Mouse (Mus musculus) layer of hippocampus, adult 18-20 months (tissue): ENCODE results near the gene Prkab1. TPM values are rescaled to one million over a fixed set of nuclear protein-coding genes. Genes with fewer than 3 reads are reported as not detected.

Experiments
- DNase-seq, 2 experiments: peaks; one replicate each; pipeline ENCODE4 v3.0.0; 2022; ENCODE audit warnings: low spot score in 2 of 2
- total RNA-seq, 2 experiments: library from RNA; stranded (reverse); gene quantifications; 2 replicates each; pipeline ENCODE4 v1.2.3; 2021

Gene Prkab1
- total RNA-seq, 2 experiments from 2014 or later, result 18.1 to 20.3 TPM

GRCm38 (mm10) chr5:116018784-116019183 lies 5.5 kb downstream of the Prkab1 start:
- no peak for DNase-seq

DNA sequence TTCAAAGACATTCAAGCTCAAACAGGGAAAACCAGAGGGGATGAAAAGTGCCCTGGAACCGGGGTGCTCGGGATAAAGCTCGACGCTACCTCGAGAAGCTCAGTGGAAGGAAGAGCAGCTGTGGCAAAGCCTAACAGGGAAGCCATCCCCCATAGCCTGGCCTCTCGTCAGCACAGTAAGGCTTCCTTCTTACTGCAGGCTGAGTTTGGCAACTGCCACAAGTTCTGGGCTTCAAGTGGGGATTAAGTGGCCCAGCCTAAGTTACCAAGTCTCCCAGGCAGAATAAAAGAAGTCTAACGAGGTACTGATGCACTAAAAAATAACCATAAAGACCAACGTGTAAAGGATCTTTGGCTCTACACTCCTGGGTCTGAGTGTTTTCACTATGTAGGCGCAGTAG lies 6.1 kb downstream of the Prkab1 start:
- DNase-seq, result no peak

DNA sequence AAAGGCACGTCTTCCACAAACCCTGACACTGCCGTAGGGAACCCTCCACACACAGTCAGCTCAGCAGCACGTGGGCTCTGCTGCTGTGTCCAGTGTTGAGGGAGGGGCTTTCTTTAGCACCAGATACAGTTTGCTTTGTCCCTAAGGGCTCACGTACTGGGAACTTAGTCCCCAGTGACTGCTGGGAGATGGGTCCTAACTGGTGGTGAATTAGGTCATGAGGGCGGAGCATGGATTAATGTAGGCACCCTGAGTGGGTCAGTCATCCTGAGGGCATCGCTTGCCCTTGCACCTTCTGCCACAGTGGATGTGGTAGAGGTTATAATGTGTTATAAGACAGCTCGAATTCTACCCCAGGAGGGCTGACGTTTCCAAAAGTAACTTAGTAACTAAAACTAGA lies 6.9 kb downstream of the Prkab1 start:
- no peak for DNase-seq

DNA sequence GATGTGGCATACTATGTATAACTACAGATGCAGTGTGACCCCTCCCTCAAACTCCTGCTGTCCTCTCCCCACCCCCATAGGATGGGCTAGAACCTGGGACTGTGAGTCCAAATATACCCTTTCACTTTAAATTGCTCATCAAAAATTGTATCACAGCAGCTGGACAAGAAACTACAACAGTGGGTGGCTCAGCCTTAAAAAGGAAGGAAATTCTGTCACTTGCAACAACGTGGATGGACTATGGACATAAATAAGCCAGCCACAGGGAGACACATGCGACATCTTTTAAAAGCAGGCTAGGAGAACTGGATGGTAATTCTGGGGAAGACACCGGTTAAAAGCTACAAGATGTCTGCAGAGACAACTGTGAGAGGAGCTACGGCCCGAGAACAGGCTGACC lies 7.8 kb downstream of the Prkab1 start:
- no peak for DNase-seq

DNA sequence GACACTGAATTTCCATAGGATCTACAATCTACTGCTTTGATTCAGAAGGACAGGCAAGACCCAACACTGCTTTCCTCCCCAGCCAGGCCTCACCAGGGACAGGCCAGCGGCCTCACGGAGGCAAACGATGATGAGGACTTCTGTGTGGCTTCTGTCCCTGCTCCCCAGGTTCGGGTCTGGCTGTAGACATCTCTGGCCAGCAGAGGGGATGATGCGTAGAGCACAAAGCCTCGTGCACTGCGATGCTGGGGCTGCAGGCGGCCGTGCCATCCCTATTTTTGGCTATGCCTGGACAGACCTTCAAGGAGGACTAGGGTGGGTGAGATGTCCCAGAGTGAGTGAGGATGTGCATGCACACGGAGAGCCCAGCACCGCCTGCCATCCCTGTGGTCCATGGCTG lies 10.1 kb downstream of the Prkab1 start:
- DNase-seq, result no peak

DNA sequence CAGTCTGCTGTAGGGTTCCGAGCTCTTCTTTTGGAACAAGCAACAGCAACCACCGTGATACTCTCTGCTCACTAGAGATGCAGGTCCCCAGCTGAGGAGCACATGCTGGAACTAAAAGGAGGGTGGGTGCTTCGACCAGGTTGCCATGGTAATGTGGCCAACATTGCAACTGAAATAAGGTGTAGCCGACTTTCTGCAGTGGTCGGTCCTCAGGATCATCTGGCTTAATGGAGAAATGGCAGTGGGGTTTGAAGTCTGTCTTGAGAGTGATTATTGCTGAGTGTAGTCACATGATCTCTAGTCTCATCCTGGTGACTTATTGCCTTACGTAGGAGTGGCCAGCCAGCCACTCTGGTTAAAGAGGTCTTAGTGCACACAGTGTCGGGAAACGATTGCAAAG lies 10.5 kb downstream of the Prkab1 start:
- no peak for DNase-seq

DNA sequence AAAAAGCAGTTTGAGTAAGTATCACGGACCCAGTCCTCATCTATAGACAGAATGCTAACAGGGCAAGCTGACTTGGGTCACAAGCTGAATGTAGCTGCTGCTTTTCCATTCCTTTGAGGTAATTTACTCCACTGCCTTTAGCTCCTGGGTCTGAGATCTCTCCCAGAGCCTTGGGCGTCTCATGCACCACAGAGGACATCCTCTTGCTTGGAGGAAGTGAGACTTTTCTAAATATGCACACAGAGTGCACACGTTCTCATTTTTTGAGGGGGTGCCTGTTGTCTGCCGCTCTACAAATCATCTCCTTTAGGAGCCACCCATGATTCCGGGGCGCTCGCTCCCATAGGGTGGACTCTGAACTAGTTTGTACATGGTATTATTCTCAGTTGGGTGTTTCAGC lies 11.8 kb downstream of the Prkab1 start:
- no peak for DNase-seq

DNA sequence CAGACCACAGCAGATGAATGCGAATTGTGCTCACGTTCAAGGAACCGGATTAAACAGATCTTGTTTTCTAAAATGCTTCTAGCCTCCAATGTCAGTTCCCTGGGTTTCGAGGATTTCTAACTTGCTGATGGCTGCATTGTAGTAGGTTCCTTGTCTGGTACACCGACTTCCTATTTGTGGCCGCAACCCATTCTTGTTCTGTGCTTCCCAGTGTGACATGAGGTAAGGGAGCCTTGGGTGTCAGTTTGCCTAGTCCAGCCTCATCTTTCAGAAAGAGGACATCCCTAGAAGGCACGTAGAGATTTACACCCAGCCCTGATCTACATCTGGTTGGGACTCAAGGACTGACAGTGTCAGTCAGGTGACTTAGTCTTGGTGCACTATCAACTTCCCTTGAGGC lies 12.6 kb downstream of the Prkab1 start:
- no peak for DNase-seq

- DNase-seq, result no peak
Observed at GRCm38 (mm10) chr5:116009884-116010627, 14.3 kb downstream of the Prkab1 start.

GRCm38 (mm10) chr5:116009091-116009851 lies 15.0 kb downstream of the Prkab1 start:
- DNase-seq, result no peak

GRCm38 (mm10) chr5:116007723-116008122 lies 16.6 kb downstream of the Prkab1 start:
- DNase-seq, result no peak

DNA sequence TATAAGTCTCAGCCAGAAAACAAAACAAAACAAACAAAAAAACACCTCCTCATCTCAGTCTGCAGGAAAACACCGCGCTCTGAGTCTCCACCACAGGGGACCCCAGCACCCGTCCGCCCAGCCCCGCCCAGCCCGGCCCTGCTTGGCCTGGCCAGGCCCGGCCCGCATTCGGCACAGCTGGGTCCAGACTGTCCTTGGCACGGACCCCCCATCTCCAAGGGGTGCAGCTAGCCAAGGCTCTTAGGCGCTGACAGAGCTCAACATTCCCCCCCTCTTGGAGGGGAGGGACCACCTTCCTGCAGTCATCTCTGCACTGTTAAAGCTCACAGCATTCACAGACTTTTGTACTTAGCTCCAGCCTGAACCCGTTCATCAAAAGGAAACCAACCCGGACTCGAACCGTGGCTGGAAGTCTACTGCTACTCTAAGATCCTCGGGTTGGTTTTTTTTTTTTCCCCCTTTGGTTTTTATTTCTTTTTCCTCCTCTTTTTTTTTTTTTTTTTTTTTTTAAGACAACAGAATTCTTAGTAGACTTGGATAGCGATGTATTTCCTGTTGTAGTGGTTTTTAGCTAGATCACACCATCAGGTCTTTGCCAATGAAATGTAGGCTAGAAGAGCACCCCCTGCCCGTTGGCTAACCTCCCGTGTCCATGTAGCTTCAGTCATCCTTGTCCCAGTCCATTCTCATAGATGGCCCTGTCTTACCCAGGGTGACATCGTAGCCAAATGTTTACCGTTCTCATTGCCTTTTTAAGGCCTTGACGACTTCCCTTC lies 17.8 kb downstream of the Prkab1 start:
- DNase-seq, result no peak

GRCm38 (mm10) chr5:116004271-116004670 lies 20.0 kb downstream of the Prkab1 start:
- DNase-seq, result peak; percentile 65 to 80

DNA sequence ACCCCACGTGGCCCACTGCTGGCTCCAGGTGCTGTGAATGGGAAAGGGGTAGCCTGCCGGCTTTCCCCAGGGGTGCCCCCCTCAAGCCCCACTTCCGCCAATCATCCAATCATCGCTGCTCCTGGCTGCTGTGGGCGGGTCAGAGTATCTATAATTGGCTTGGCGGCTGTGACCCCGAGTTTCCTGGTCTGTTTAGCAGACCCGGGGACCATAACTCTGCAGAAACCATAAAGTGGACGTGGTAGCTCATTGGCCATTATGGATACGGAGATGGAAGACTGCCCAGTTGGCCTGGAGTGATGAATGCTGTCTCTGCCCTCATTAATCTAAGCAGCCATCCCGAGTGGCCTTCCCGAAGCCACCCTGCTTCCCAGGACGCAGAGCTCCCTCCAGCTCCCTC lies 20.5 kb downstream of the Prkab1 start:
- DNase-seq, result no peak

DNA sequence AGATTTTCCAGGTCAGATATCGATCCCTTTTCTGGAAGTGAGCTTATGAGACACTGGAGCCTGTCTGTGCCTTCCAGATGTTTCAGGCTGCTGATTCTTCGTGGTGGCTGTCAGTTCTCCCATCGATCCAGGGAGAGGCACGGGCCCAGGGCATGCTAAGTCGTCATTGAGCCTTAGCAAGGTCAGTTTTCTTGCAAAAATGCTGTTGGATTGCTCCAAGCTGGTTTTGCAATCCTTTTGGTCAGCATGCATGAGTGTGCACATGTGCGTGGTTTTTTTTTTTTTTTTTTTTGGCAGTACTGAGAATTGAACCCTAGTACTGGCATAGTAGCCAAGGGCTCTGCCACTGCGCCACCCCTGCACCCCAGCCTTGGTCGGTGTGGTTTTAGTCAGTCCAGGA lies 21.2 kb downstream of the Prkab1 start:
- DNase-seq, result no peak

- no peak for DNase-seq
Observed at GRCm38 (mm10) chr5:115997376-115997775, 26.9 kb downstream of the Prkab1 start.

- no peak for DNase-seq
Observed at GRCm38 (mm10) chr5:115994101-115994500, 30.2 kb downstream of the Prkab1 start.

DNA sequence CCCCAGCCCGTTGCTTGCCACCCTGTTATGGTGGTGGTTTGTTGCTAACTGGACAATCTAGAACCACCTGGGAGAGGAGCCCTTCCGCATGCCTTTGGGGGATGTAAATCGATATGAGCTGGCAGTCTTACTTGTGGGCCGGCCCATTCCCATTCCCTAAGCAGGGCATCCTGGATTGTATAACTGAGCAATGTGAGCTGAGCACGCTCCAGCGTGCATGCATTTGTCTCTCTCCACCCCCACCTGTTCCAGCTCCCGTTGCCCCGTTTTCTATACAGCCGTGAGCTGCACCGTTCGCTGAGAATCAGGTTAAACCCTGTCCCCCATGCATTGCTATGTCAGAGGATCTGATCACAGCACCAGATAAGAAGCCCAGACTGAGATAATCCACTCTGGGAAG lies 32.6 kb downstream of the Prkab1 start:
- no peak for DNase-seq

GRCm38 (mm10) chr5:115987284-115987683 lies 37.0 kb downstream of the Prkab1 start:
- no peak for DNase-seq

DNA sequence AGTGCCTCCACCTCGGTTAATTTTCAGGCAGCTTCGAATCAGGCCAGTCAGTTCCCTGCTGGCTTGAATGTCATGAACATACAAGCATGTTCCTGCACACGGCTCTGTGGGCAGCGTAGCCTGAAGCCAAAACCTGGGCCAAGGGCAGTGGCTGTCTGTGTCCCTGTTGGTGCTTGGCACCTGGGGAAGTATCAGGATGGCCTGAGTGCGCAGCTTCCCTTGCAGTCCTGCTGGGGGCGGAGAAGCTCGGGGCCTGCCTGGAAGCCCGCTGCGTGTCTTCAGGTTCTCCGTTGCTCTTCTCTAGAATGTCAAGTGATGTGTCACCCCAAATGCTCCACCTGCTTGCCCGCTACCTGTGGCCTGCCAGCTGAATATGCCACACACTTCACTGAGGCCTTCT lies 39.2 kb downstream of the Prkab1 start:
- DNase-seq, result no peak

GRCm38 (mm10) chr5:115984392-115984791 lies 39.9 kb downstream of the Prkab1 start:
- DNase-seq, result no peak
